Mouse (Mus musculus) retina, postnatal 7 days (tissue): ENCODE measurements around the gene Cyp17a1.

Source experiments
- DNase-seq: peaks from one replicate; pipeline ENCODE4 v3.0.0-alpha.2; 2012; ENCODE audit warnings: low read depth, low spot score

Cyp17a1 gene

DNA sequence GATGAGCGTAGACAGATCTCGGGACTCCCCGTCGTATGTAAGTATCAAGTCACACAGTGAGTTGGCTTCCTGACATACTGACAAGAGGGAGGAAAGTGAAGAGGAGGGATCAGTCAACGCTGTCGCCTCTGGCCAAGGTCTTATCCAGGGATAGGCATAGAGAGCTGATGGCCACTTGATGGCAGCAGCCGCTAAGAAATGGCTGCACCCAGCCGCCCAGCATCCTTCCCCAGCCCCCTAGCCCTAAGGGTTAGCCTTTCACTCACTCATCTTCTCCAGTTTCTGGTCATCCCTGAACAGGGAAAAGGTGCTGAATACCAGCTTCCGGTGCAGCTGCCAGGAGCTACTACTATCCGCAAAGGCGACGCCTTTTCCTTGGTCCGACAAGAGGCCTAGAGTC, 2.3 kb downstream of the Cyp17a1 start:
- peak; percentile 58 for DNase-seq

- no peak for DNase-seq
Observed at GRCm38 (mm10) chr19:46669802-46670201, 3.2 kb downstream of the Cyp17a1 start.

DNA sequence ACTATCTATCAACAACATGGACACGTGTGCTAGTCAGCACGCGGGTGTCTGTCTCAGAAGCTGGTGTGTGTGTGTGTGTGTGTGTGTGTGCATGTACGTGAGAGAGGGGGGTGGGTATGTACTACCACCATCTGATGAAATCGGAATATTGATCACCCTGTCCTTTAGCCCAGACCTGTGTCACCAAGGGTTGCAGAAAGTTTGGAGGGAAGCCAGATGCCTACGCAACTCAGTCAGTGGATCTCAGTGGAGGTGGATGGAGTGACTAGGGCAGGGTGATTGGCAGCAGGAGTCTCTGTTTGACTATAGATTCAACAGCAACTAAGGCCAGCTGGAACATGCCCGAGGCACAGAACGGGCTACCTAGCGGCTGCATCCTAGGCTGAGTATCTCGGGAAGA, 4.7 kb downstream of the Cyp17a1 start:
- no peak for DNase-seq

DNA sequence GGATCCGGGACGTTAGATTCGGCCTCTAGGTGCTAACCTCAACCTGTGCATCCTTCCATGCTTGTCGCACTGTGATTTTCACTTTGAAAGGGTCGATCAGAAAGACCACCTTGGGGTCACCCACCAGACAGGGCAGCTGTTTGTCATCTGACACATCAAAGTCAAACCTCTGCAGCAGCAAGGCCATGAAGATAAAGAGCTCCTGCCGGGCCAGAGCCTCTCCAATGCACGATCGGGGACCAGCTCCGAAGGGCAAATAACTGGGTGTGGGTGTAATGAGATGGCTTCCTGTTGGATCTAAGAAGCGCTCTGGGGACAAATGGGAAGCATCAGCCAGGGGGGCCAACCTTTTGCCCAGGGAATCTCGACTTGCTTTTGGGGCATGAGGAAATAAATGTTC, 5.7 kb downstream of the Cyp17a1 start:
- no peak for DNase-seq

- no peak for DNase-seq
Observed at GRCm38 (mm10) chr19:46665474-46665873, 7.5 kb downstream of the Cyp17a1 start.

DNA sequence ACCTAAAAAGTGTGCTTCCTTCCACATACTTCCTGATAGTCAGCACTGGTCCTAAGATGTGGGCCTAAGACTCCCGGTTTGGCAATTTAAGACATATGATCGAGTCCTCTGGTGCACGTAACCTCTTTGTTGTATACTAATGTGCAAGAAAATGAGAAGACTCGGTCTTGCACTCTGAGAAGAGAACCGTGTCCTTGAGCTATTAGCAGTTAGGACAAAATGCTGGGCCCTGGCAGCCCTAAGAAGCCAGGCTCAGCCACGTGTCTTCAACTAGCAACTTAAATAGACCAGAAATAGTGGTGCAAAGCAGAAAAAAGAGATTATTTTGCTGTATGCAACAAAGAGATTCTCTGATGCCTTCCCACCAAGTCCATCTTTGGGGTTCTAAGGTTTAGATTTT, 10.2 kb downstream of the Cyp17a1 start:
- no peak for DNase-seq

DNA sequence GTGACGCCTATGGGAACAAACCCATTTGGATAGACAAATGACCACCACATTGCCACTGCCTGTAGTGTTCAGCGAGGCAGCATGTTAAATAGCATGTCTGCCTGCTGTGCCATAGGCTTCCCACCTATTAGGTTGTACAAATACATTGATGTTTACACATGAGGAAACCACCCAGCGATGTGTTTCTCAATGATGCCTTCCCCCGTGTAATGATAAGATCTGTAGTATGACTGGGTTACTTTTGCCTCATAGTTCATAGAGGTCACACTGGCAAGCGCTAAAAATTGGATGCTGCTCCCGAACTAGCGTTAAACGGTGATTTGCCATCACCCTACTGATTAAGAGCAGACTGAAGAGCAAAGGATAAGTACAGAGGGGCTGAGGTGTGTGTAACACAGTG, 10.8 kb downstream of the Cyp17a1 start:
- DNase-seq, result no peak

- DNase-seq, result no peak
Observed at GRCm38 (mm10) chr19:46661511-46661910, 11.5 kb downstream of the Cyp17a1 start.

DNA sequence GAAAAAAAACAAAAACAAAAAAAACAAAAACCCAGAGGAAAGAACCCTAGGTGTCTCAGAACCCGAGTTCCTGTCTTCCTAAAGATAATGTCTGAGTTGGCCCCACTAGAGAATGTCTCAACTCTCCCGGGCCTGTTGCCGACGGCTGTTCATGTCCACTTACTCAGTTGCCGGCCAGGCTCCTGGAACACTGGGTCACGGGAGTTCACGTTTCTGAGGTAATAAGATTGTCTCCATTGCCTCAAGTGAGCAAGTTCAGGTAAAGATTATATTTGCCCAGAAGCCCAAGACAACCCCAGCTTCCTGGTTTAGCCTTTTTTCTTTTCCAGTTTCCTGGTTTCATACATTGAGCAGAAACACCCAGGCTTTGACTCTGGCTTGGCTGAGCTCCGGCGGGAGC, 14.1 kb downstream of the Cyp17a1 start:
- DNase-seq, result no peak

- no peak for DNase-seq
Observed at GRCm38 (mm10) chr19:46658348-46658747, 14.6 kb downstream of the Cyp17a1 start.

DNA sequence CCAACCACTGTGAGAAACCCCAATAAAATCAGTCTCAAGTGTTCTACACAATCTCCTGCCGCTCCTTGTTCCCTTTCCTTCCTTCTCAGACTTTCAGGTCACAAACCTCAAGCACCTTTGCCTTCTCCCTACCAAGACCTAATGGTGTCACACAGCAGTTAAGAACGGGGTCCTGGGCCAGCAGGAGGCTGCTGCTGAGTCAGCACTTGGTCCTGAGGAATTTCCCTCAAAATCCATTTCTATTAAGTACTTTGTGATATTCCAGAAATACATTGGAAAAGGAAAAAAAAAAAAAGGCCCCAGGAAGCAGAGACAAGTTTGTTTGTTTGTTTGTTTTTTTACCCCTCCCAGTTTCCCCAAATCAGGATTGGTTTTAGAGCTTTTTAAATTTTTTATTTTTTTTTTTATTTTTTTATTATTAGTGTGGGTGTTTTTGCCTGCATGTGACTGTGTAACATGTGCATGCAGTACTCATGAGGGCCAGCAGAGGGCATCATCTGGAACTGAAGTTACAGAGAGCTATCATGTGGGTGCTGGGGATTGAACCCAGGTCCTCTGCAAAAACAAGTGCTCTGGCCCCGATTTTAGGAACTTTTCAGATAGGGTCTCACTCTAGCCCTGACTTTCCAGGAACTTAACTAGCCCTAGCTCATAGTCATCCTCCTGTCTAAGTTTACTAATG, 15.5 kb downstream of the Cyp17a1 start:
- no peak for DNase-seq

- DNase-seq, result no peak
Observed at GRCm38 (mm10) chr19:46656151-46656840, 16.7 kb downstream of the Cyp17a1 start.

- DNase-seq, result no peak
Observed at GRCm38 (mm10) chr19:46655626-46656025, 17.3 kb downstream of the Cyp17a1 start.

DNA sequence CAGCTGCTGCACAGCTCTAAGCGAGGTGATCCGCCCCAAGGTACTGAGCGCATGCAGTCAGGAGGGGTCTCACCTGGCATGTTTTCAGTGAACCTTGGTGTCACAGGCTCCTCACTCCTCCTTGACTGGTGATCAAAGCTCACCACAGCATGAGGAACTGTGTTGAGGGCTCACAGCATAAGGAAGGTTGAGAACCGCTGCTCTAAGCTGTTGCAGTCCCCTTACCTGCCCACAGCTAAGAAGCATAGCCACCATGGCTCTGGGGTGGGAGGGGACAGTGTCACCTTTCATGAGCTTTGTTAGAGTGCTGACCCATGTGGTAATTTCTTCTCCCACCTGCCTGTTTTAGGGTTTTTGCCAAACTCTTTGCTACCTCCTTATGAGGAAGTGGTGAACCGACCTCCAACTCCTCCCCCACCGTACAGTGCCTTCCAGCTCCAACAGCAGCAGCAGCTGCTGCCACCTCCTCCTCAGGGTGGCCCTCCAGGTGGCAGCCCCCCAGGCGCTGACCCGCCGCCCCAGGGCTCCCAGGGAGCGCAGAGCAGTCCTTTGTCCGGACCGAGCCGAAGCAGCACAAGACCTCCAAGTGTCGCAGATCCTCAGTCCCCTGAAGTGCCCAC, 19.2 kb downstream of the Cyp17a1 start:
- DNase-seq, result no peak

DNA sequence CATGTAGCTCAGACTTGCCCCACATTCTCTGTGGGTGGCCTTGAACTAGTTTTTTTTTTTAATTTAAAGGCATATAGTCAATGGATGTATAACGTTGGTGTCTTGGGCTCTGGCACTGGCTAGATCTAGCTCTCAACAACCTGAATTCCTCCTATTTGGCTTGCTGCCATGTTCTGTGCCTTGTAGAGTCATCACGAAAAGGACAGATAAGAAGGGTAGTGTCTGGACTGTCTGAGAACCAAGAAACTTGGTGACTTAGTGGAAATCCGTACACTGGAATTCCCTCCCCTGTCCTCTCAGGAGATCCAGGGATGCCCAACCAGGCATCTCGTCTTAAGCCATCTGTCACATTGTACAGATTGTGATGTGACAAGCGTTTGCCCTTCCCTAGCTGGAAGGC, 19.8 kb downstream of the Cyp17a1 start:
- DNase-seq, result no peak

GRCm38 (mm10) chr19:46648565-46648964, 24.4 kb downstream of the Cyp17a1 start:
- no peak for DNase-seq

DNA sequence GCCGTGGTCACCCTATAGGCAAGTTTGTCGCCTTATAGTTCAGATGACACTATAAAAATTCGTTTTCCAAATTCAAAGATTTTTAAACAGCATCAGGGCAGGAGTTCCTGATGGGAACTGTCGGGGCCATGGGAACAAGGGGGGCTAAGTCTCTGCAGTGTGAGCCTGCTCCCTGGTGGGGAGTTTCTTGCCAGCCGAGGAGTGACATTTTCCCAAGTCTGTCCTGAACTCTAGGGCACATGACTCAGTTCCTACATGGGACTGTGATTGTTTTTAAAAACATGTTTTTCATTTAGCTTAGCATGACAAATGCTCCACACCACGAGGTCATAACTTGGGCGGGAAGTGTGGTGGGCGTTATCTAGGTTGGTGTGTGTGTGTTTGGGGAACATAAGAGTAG, 25.1 kb downstream of the Cyp17a1 start:
- no peak for DNase-seq

GRCm38 (mm10) chr19:46647254-46647653, 25.7 kb downstream of the Cyp17a1 start:
- no peak for DNase-seq

DNA sequence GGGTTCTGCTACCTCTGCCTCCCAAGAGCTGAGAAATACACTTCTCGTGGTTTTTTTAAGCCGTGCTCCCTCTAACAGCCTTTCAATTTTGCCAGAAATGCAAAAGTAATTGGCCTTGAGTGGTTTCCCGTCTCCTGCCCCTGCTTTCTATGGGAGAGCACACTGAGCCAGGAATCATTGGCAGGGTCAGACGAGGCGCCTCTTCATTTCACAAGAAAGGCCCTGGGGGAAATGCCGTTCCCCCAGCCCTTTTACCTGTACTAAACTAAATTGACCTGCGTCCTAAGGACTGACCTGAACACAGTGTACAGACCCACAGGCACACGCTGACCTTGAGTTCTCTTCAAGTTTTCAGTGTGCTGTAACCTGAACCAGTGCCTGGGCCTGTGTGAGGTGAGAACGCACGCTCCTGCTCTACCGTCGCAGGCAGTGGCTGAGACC, 26.9 kb downstream of the Cyp17a1 start:
- DNase-seq, result no peak

DNA sequence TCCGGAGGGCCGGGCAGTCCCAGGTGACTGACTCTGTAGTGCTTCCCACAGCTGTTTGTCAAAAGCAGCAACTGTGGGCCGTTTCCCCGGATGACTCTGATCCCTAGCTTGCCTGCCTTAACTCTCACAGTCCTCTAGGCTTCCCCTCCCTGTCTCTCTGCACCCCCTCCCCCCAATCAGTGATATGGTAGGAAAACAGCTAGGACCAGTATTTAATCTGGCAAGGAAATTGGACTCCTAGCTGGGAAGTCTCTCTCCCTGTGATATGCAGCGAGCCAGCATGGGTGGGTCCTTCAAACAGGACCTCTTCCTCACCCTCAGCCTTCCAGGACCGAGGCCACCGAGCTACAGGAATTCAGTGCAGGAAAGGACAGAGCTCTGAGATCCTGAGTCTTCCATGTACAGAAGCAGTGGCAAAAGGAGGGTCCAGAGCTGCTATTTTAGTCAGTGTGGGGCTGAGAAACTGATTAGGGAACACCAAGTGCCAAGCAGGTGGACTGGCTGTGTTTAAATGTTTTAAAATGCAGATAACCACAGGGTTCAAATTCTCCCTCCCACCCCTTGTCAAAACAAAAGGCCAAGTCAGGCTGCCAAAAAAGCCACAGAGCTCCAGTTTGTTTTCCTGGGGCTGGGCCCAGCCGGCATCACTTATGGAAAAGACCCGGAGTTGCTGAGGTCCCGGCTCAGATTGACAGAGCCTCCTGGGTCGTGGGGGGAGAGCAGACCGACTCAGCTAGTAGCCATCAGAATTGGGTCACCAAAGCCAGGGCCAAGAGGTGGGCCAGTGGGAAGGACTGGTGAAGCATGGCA, 28.0 kb downstream of the Cyp17a1 start:
- no peak for DNase-seq

DNA sequence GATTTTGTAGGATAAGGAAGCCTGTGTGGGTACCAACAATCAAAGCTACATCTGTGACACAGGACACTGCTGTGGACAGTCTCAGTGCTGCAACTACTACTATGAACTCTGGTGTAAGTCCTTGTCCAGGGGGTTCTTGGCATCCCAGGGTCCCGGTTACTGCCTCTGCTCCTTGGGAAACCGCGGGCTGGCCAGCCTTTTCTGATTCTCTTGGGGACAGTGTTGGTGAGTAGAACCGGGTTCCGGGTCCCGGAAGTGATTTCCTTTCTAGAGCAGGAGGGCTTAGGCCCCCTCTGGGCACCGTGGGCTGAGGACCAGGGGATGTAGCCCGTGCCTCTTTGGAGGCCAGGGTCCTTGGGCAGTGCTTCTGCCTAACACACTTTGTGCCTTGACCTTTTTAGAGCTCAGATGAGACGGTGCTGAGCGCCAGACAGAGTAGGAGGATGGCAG, 28.6 kb downstream of the Cyp17a1 start:
- DNase-seq, result no peak

DNA sequence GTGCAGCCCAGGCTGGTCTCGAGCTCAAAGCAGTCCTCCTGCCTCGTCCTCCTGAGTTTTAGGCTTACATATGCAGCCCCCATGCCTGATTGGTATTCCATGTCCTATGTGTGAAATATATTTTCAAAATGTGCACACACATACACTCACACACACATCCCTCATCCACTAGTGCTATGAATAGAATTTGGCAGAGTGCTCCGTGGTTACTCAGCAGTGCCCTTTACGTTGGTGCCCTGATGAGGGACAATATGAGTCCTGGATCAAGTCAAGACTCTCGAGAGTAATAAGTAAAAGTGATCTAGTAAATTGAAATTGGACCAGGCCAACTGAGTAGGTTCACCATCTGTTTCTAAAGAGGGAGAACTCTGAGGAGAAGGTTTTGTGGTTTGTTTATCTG, 29.7 kb downstream of the Cyp17a1 start:
- DNase-seq, result no peak
